Mouse (Mus musculus): ENCODE data around the gene Tmem258.

The Tmem258 gene

GRCm38 (mm10) chr19:10184096-10184495, 19.7 kb upstream of the Tmem258 start:
- DNase-seq (ENCODE audit: low read depth, low spot score): no peak

- no peak for DNase-seq (ENCODE audit: low read depth, low spot score)
Measured at GRCm38 (mm10) chr19:10185876-10186275, 17.9 kb upstream of the Tmem258 start.

DNA sequence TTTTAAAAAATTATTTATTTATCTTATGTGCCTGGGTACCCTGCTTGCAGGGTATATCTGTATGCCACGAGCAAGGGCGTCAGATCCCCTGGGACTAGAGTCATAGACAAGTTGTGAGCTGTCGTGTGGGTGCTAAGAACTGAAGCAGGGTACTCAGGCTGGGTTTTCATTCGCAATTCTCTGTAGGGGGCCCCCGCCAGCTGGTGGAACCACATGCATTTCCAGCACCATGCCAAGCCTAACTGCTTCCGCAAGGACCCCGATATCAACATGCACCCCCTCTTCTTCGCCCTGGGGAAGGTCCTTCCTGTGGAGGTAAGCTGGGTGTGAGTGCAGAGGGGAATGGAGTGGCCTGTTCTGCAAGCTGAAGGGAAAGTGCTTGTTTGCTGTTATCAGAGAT, 17.2 kb upstream of the Tmem258 start:
- DNase-seq (ENCODE audit: low read depth, low spot score): no peak

DNA sequence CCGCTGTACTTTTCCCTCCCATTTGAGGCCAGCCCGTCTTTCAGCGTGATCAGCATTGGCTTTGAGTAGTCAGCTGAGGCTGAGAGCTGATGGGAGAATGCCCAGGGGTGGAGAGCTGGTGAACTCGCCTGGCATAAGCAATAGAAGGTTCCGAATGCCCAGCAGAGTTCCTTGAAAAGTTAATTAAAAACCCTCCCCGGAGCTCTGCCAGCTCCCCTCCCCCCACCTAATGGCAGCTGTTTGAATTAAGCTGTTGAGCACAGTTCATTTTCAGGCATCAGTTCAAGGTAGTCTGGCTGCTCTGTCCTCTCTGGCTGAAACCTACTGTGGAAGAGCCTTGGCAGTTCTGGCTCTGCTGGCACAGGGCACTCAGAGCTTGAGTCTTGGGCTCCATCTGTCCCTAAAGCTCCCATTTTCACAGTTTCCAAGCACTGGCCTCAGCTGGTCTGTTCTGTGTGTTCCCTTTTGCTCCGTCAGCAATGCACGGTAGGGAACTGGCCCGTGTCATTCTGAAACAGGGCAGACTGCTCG, 15.5 kb upstream of the Tmem258 start:
- DNase-seq (ENCODE audit: low read depth, low spot score): no peak

DNA sequence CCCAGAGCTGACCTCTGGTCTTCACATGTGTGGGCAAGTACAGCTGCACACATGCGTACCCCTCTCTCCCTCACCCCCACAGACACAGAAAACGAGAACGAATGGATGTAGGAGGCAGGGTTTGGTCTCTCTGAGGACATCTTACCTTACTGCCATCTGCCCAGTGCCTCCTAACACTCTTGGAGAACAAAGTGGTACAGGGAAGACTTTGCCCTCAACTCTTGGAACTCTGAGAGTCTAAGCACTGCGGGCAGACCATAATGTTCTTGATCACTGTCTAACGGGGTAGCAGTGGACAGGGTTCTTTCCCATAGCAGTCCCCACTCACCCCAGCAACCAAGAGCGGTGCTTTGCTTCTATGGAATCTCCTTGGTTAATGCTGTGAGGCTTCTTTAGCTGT, 14.8 kb upstream of the Tmem258 start:
- DNase-seq (ENCODE audit: low read depth, low spot score): no peak

GRCm38 (mm10) chr19:10189940-10190339, 13.9 kb upstream of the Tmem258 start:
- no peak for DNase-seq (ENCODE audit: low read depth, low spot score)

- DNase-seq (ENCODE audit: low read depth, low spot score): peak; percentile 85
Measured at GRCm38 (mm10) chr19:10190796-10191195, 13.0 kb upstream of the Tmem258 start.

- peak; percentile 69 for DNase-seq (ENCODE audit: low read depth, low spot score)
Measured at GRCm38 (mm10) chr19:10191326-10191725, 12.5 kb upstream of the Tmem258 start.

GRCm38 (mm10) chr19:10194337-10194736, 9.5 kb upstream of the Tmem258 start:
- DNase-seq (ENCODE audit: low read depth, low spot score): peak; percentile 71

DNA sequence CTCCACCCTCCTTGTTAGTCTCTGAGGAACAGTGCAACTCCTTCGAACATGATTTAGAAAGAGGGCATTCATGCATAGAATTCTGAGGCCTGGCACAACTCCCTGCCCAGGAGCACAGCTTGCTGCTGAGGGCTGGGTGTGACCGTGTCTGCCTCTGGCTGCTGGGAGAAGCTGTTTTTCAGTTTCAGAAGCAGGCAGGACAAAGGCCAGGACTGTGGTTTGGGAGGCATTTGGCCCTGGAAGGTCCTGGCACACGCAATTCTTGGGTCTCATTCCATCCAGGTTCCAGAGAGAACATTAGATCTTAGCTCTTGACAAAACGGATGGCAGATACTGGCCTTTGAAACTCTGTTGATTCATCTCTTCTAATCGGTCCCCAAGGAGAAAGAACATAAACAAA, 8.6 kb upstream of the Tmem258 start:
- no peak for DNase-seq (ENCODE audit: low read depth, low spot score)

DNA sequence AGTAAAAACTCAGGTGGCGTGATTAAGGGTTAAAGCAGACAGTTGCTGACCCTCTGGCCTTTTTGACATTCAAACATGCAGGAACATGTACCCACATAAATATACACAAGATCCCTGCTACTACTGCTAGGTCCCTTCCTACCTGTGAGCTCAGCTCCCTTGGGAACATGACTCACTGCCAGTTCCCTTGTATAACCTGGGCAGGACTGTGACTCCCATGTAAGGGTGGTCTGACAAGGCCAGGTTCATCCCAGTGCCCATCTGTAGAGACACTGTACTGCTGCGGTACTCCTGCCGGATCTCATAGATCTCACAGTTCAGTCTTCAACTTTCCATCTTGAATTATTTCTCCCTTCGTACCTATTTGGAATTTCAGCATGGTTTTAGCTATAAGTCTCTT, 6.7 kb upstream of the Tmem258 start:
- DNase-seq (ENCODE audit: low read depth, low spot score): no peak

- DNase-seq (ENCODE audit: low read depth, low spot score): no peak
Measured at GRCm38 (mm10) chr19:10198286-10198685, 5.5 kb upstream of the Tmem258 start.

DNA sequence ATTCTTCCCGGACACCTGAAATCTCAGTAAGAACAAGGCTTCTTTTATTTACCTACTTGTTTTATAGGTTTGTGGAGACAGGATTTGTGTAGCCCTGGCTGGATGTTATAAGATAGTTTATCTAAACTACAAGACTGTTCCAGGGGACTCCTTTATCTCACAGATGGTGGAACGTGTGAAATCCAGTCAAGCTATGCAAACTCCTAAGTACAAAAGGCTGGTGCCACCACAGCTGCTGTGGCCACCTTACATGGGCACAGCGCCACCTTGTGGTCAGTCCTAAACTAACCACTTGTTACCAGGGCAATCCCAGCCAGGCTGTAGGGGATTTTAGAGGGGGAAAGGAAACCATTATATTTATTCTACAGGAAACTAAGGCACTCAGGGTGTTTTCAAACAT, 5.1 kb upstream of the Tmem258 start:
- peak; percentile 89 for DNase-seq (ENCODE audit: low read depth, low spot score)

- DNase-seq (ENCODE audit: low read depth, low spot score): peak; percentile 43
Measured at GRCm38 (mm10) chr19:10203146-10203847, 517 bp upstream of the Tmem258 start.

DNA sequence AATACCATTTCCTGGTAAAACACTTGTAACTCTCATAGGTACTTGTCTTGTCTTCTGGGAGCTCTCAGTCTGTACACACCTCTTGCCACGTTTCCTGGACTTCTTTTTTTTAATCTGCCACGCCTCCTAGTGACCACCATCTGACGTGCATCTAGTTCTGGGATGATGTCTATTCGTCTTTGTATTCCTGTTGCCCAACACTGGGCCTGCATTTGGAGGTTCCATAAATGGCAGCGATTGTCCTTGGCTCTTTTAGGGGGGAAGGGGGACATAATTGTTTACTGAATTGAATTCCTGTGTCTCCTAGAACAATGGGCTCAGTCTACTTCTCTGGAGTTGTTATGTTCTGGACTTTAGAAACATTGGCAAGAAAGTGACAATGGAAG, 795 bp downstream of the Tmem258 start:
- peak; percentile 77 for DNase-seq (ENCODE audit: low read depth, low spot score)

- DNase-seq (ENCODE audit: low read depth, low spot score): no peak
Measured at GRCm38 (mm10) chr19:10205051-10205450, 1.2 kb downstream of the Tmem258 start.

DNA sequence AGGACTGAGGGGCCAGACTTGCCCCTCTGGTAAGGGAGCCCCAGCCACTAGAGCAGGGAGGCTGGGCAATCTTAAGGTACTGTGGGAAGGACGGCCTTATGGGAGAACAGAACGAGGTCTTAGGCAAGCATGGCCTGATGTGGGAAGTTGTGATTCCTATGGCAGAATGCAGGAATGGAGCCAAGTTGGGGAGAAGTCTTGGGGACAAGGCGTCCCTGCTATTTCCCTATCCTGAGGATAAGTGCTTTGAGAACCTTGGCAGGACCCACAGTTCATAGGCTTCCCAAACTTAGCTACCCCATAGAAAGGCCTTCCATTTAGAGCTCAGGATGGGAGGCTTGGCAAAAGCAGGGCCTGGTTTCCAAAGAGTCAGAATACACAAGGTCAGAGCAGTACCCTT, 5.0 kb downstream of the Tmem258 start:
- DNase-seq (ENCODE audit: low read depth, low spot score): no peak

- DNase-seq (ENCODE audit: low read depth, low spot score): no peak
Measured at GRCm38 (mm10) chr19:10210885-10211284, 7.1 kb downstream of the Tmem258 start.

GRCm38 (mm10) chr19:10213796-10214471, 10.1 kb downstream of the Tmem258 start:
- no peak for DNase-seq (ENCODE audit: low read depth, low spot score)

DNA sequence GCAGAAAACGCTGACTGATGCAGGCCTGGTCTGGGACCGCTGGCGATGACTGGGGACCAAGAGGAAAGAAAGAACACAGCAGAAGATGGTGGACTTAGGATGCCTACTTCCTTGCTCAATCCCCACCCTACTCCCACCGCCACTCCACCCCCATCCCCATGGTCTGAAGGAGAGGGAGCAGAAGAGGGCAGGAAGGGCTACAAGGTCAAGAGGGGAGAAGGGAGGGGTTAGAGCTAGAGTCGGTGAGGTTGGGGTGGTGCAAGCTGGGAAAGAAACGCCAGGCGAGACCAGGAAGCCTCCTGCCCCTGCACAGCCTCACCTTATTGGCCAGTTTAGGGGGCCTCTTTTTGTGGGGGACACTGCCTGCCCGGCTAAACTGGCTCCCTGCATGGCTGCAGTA, 12.3 kb downstream of the Tmem258 start:
- peak; percentile 66 for DNase-seq (ENCODE audit: low read depth, low spot score)

DNA sequence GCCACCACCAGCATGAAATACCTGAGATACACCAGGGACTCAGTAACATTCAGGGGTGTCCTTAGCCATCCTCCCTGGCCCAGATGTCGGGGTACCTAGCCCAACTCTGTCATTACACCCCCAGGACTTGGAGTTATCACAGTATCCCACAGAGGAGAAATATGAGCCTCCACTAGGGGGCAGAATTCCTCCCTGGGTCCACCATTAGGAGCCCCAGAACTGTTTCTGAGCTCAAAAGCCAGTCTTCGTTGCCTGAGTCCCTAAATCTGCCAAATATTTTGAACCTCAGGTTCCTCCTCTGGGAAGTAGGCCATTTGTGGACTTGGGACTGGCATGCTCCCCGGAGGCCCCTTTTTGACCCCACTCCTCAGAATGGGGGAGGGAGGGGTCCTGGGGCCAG, 15.3 kb downstream of the Tmem258 start:
- DNase-seq (ENCODE audit: low read depth, low spot score): peak; percentile 73

GRCm38 (mm10) chr19:10219593-10219992, 15.8 kb downstream of the Tmem258 start:
- DNase-seq (ENCODE audit: low read depth, low spot score): no peak

DNA sequence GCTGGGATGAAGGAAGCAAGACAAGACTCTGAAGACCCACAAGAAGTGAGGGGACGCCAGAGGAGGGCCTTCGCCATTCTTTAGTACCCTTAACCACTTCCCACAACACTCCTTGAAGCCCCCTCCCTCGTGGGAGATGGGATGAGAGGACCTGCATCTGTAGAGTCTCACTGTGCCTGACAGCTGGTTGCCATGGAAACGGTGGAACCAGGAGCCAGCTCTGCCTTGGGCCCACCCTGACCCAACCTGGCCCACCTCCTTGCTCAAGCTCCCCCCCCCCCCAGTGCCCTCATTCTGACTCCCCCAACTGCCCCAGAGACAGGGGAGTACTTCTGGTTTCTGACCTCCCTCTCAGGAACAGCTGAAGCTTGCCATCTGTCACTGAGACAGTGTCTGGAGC, 17.8 kb downstream of the Tmem258 start:
- no peak for DNase-seq (ENCODE audit: low read depth, low spot score)

All from ES-CJ7 (cell line).